Mouse (Mus musculus): ENCODE measurements around the gene Slc22a12. TPM values are rescaled to one million over a fixed set of nuclear protein-coding genes. Genes with fewer than 3 reads are reported as not detected.

Slc22a12 gene
- polyA plus RNA-seq, 1 experiment: 1.0 TPM

- H3K36me3 ChIP-seq (ENCODE audit: control insufficient read depth, insufficient read depth, low read length): no peaks in the 10 kb centered on the region
- WGBS: 61% methylated on average over 13 of the region's 13 CpGs
- TF ChIP-seq CTCF (IDR thresholded peaks at IDR 0.05; ENCODE audit: extremely low read depth, insufficient read depth, insufficient read length, insufficient replicate concordance) (no peak), POLR2A (IDR thresholded peaks at IDR 0.05; ENCODE audit: low read depth, low read length) (no peak)
- peaks cover 14% of the 10 kb centered on the region for H3K27me3 ChIP-seq (ENCODE audit: control insufficient read depth, insufficient read depth, low read length)
- peaks cover 6% of the 10 kb centered on the region for H3K4me1 ChIP-seq (ENCODE audit: control insufficient read depth, insufficient read depth, insufficient read length)
- H3K27ac ChIP-seq (ENCODE audit: insufficient read depth, low read length): no peak overlapping the region
- H3K4me3 ChIP-seq (ENCODE audit: extremely low read depth, insufficient read depth, insufficient read length): no peak overlapping the region
- no peak for DNase-seq (ENCODE audit: low read depth in 1 of 2, low spot score in 2 of 2)
Measured at GRCm38 (mm10) chr19:6530359-6530758, 12.5 kb downstream of the Slc22a12 start.

DNA sequence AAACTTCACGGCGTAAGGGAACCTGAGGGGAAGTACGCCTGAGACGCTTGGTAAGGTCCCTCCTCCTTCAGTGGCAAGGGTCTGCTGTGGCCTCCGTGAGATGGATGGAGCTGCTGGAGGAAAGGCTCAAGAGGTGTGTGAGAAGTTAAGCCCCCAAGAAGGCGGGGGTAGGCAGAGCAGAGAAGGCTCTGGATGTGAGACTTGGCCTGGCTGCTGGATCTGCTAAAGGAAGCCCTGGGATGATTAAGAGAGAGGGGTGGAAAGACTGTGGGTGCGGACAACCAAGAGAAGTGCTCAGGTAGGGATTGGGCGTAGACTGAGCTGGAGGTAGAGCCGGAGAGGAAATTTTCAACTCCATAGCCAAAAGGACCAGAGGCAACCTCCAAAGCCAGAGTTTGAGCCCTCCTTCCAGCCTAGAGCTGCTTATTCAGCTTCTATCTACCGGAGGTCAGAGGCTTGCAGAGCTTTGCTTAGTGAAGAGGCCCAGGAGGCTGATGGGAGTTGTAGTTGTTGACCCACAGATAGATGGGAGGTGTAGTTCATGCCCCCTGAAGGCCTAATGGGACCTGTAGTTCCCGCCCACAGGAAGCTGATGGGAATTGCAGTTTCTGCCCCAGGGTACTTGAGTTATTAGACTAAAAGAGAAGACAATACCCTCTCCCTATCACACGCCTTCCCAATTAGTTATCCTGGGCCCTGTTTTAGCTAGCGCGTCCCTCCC, 13.4 kb downstream of the Slc22a12 start:
- Histone ChIP-seq H3K27ac (ENCODE audit: insufficient read depth, low read length) (no peak overlapping the region), H3K4me1 (ENCODE audit: control insufficient read depth, insufficient read depth, insufficient read length) (peaks cover 6% of the 10 kb centered on the region), H3K4me3 (ENCODE audit: extremely low read depth, insufficient read depth, insufficient read length) (no peak overlapping the region), H3K36me3 (ENCODE audit: control insufficient read depth, insufficient read depth, low read length) (no peaks in the 10 kb centered on the region), H3K27me3 (ENCODE audit: control insufficient read depth, insufficient read depth, low read length) (peaks cover 14% of the 10 kb centered on the region)
- DNase-seq (ENCODE audit: low read depth in 1 of 2, low spot score in 2 of 2): peak in 1 of 2 experiments; percentile 19
- no peak for TF ChIP-seq CTCF (IDR thresholded peaks at IDR 0.05; ENCODE audit: extremely low read depth, insufficient read depth, insufficient read length, insufficient replicate concordance)
- TF ChIP-seq POLR2A (IDR thresholded peaks at IDR 0.05; ENCODE audit: low read depth, low read length): no peak
- 78% methylated on average over 14 of the region's 14 CpGs for WGBS

DNA sequence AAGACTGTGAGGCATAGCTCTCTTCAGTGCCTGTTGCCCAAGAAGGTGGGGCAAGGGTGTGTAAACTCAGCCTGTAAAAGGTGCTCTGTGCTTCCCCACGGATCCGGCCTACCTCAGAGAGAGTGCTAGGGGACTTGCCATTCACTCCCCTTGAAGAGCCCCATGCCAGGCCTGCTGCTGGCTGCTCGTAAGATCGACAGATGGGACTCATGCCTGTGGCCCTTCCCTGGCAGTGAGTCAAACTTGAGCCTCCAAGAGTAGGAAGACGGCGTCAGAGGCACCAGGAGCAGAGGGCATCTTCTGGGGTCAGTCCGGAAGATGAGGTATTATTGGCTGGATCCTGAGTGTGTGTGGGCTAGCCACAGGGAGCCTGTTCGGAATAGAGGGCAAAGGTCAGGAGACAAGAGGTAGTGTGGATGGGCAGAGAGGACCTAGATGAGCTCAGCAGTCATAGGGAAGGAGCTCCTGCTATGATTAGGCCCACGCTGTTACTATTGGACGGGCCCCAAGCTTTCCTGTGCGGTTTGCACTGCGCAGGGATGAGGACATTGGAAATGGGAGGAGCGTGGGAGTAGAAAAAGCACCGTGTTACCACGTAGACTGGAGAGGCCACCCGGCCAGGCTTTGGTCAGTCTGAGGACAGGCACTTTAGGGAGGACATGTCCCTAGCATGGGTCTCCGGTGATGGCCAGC, 14.8 kb downstream of the Slc22a12 start:
- Histone ChIP-seq H3K36me3 (ENCODE audit: control insufficient read depth, insufficient read depth, low read length) (no peaks in the 10 kb centered on the region), H3K4me1 (ENCODE audit: control insufficient read depth, insufficient read depth, insufficient read length) (peaks cover 6% of the 10 kb centered on the region), H3K4me3 (ENCODE audit: extremely low read depth, insufficient read depth, insufficient read length) (no peak overlapping the region), H3K27me3 (ENCODE audit: control insufficient read depth, insufficient read depth, low read length) (peaks cover 14% of the 10 kb centered on the region), H3K27ac (ENCODE audit: insufficient read depth, low read length) (no peak overlapping the region)
- 89% methylated on average over 17 of the region's 17 CpGs for WGBS
- TF ChIP-seq POLR2A (IDR thresholded peaks at IDR 0.05; ENCODE audit: low read depth, low read length) (no peak), CTCF (IDR thresholded peaks at IDR 0.05; ENCODE audit: extremely low read depth, insufficient read depth, insufficient read length, insufficient replicate concordance) (no peak)
- DNase-seq (ENCODE audit: low read depth in 1 of 2, low spot score in 2 of 2): no peak

DNA sequence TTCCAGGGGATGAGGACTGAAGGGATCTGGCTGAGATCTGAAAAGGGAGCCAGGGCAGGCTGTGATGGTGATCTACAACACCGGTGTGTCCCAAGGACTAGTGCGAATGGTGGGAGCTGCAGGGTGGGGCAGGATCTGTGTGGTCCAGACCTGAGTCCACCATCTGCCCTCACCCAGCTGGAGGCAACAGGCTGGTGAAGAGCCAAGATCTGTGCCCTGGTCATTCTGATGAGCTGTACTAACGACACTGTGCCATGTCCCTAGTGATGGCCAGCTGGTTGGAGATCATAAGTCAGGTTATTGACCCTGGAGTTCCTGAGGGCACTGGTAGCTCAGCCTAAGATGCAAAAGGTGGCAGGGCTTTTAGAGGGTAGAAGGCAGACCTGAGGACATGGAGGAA, 15.4 kb downstream of the Slc22a12 start:
- WGBS: 94% methylated on average over 3 of the region's 3 CpGs
- peaks cover 11% of the 10 kb centered on the region for H3K27me3 ChIP-seq (ENCODE audit: control insufficient read depth, insufficient read depth, low read length)
- H3K4me1 ChIP-seq (ENCODE audit: control insufficient read depth, insufficient read depth, insufficient read length): peaks cover 6% of the 10 kb centered on the region
- TF ChIP-seq POLR2A (IDR thresholded peaks at IDR 0.05; ENCODE audit: low read depth, low read length) (no peak), CTCF (IDR thresholded peaks at IDR 0.05; ENCODE audit: extremely low read depth, insufficient read depth, insufficient read length, insufficient replicate concordance) (no peak)
- H3K27ac ChIP-seq (ENCODE audit: insufficient read depth, low read length): no peak overlapping the region
- H3K36me3 ChIP-seq (ENCODE audit: control insufficient read depth, insufficient read depth, low read length): no peaks in the 10 kb centered on the region
- no peak for DNase-seq (ENCODE audit: low read depth in 1 of 2, low spot score in 2 of 2)
- H3K4me3 ChIP-seq (ENCODE audit: extremely low read depth, insufficient read depth, insufficient read length): no peak overlapping the region

- H3K4me3 ChIP-seq (ENCODE audit: extremely low read depth, insufficient read depth, insufficient read length): no peak overlapping the region
- no peaks in the 10 kb centered on the region; the same call in 1 of the 2 replicates for H3K4me1 ChIP-seq (ENCODE audit: control insufficient read depth, insufficient read depth, insufficient read length)
- no peak for DNase-seq (ENCODE audit: low read depth in 1 of 2, low spot score in 2 of 2)
- peaks cover 2% of the 10 kb centered on the region for H3K27me3 ChIP-seq (ENCODE audit: control insufficient read depth, insufficient read depth, low read length)
- TF ChIP-seq CTCF (IDR thresholded peaks at IDR 0.05; ENCODE audit: extremely low read depth, insufficient read depth, insufficient read length, insufficient replicate concordance) (no peak), POLR2A (IDR thresholded peaks at IDR 0.05; ENCODE audit: low read depth, low read length) (no peak)
- no peak overlapping the region for H3K27ac ChIP-seq (ENCODE audit: insufficient read depth, low read length)
- WGBS: 93% methylated on average over 9 of the region's 9 CpGs
- H3K36me3 ChIP-seq (ENCODE audit: control insufficient read depth, insufficient read depth, low read length): no peaks in the 10 kb centered on the region
Measured at GRCm38 (mm10) chr19:6526010-6526409, 16.8 kb downstream of the Slc22a12 start.

DNA sequence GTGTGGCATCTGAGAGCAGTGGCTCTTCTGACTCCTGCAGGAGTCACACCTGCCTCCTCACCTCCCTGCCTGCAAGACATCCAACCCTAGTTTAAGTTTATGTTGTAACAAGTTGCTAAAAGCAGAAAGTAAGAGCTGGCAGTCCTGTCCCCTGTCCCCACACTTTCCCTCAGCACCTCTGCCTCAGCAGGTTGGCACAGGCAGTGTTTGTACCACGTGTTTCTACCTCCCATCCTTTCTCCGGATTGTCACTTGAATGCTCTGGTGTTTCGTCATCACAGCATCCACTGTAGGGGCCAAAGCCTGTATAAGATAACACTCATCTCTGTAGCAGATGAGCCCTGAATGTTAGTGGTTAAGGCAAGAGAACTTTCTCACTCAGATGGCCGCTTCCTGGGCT, 17.8 kb downstream of the Slc22a12 start:
- H3K4me3 ChIP-seq (ENCODE audit: extremely low read depth, insufficient read depth, insufficient read length): no peak overlapping the region
- no peaks in the 10 kb centered on the region; the same call in 1 of the 2 replicates for H3K27me3 ChIP-seq (ENCODE audit: control insufficient read depth, insufficient read depth, low read length)
- H3K27ac ChIP-seq (ENCODE audit: insufficient read depth, low read length): no peak overlapping the region
- H3K4me1 ChIP-seq (ENCODE audit: control insufficient read depth, insufficient read depth, insufficient read length): no peaks in the 10 kb centered on the region
- DNase-seq (ENCODE audit: low read depth in 1 of 2, low spot score in 2 of 2): no peak
- H3K36me3 ChIP-seq (ENCODE audit: control insufficient read depth, insufficient read depth, low read length): no peaks in the 10 kb centered on the region
- WGBS: 80% methylated on average over 4 of the region's 4 CpGs
- TF ChIP-seq POLR2A (IDR thresholded peaks at IDR 0.05; ENCODE audit: low read depth, low read length) (no peak), CTCF (IDR thresholded peaks at IDR 0.05; ENCODE audit: extremely low read depth, insufficient read depth, insufficient read length, insufficient replicate concordance) (no peak)

- H3K4me3 ChIP-seq (ENCODE audit: extremely low read depth, insufficient read depth, insufficient read length): no peak overlapping the region
- 90% methylated on average over 14 of the region's 14 CpGs for WGBS
Measured at GRCm38 (mm10) chr19:6522289-6522688, 20.5 kb downstream of the Slc22a12 start.

More at GRCm38 (mm10) chr19:6522289-6522688, 20.5 kb downstream of the Slc22a12 start:
- Histone ChIP-seq H3K4me1 (ENCODE audit: control insufficient read depth, insufficient read depth, insufficient read length) (no peaks in the 10 kb centered on the region), H3K36me3 (ENCODE audit: control insufficient read depth, insufficient read depth, low read length) (no peaks in the 10 kb centered on the region), H3K27ac (ENCODE audit: insufficient read depth, low read length) (no peak overlapping the region), H3K27me3 (ENCODE audit: control insufficient read depth, insufficient read depth, low read length) (no peaks in the 10 kb centered on the region)
- DNase-seq (ENCODE audit: low read depth in 1 of 2, low spot score in 2 of 2): no peak
- no peak for TF ChIP-seq POLR2A (IDR thresholded peaks at IDR 0.05; ENCODE audit: low read depth, low read length)
- TF ChIP-seq CTCF (IDR thresholded peaks at IDR 0.05; ENCODE audit: extremely low read depth, insufficient read depth, insufficient read length, insufficient replicate concordance): no peak
